ENCODE assay signal across 8 mouse cellular contexts in the genomic region with DNA sequence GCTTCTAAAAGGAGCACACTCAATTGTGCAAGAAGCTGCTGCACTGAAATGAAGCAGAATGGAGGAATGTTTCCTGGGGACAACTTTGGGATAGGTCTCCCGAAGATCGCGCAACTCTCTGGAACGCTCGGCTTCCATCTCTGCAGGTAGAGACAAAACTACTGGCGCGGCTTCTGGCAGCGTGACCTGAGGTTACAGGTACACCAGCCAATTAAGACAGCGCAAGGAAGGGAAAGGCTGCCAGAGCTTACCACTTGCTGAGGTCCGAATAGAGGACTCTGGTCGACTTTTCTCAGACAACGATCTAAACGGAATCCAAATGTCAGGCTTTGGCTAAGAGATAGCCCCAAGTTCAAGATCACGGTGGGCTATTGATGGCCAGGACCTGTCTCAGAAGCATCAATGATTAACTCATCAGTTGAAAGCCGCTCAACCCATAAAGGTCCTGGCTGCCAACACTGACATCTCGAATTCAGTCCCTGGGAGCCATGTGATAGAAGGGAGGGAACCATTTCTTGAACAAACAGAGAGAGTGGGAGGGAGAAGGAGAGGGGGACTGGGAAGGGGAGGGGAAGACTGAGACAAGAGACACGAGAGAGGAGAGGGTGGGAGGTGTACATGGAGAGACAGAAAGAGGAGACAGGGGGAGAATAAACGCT. TPM values are rescaled to one million over a fixed set of nuclear protein-coding genes. Genes with fewer than 3 reads are reported as not detected.
DNase-seq lines count a peak whose midpoint lies in the region; ATAC-seq and TF ChIP-seq lines count a peak whose summit lies in the region.

A gene (minus strand): TSS at position 360 of the 659 bp plus-strand sequence.

- peaks cover 14% of the 10 kb centered on the region; the same call in 1 of the 2 replicates for H3K4me1 ChIP-seq in intestine, embryonic 15.5 days (replicated peaks)
- H3K4me1 ChIP-seq in olfactory bulb, adult 2 months (ENCODE audit: control insufficient read depth, insufficient read depth, low read length), result peaks cover 5% of the 10 kb centered on the region

- H3K9me3 ChIP-seq in intestine, embryonic 15.5 days, result no peaks in the 10 kb centered on the region

- ATAC-seq in intestine, embryonic 15.5 days, result peak; percentile 59

- WGBS in intestine, embryonic 15.5 days, result 3% methylated on average over 18 of the region's 18 CpGs
- WGBS in olfactory bulb, adult 2 months, result 2% methylated on average over 18 of the region's 18 CpGs

- H3K9ac ChIP-seq in intestine, embryonic 15.5 days, result peak within 1 kb of the TSS; percentile 95

- H3K27ac ChIP-seq in intestine, embryonic 15.5 days, result peak within 1 kb of the TSS; percentile 94
- H3K27ac ChIP-seq in olfactory bulb, adult 2 months (ENCODE audit: insufficient read depth, low read depth, low read length), result peak within 1 kb of the TSS; percentile 57

- H3K36me3 ChIP-seq in intestine, embryonic 15.5 days, result peaks cover under 1% of the 10 kb centered on the region; the same call in 1 of the 2 replicates

- peak within 1 kb of the TSS; percentile 78 for H3K4me2 ChIP-seq in intestine, embryonic 15.5 days (replicated peaks)

- no peak for TF ChIP-seq CTCF in olfactory bulb, adult 2 months (IDR thresholded peaks at IDR 0.05; ENCODE audit: insufficient read depth, low read depth, low read length)

- peak; percentile 25 to 33 for DNase-seq in spleen, postnatal 10 days (ENCODE audit: low spot score in 2 of 2)
- no peak for DNase-seq in spleen, postnatal 14 days (ENCODE audit: low spot score in 2 of 2)
- DNase-seq in brain, adult 2 months (ENCODE audit: low read depth, low spot score), result peak; percentile 73
- no peak for DNase-seq in gastrocnemius, postnatal 25 days
- peak; percentile 26 for DNase-seq in liver
- DNase-seq in ovary, postnatal 36 days (ENCODE audit: low spot score), result no peak

- H3K4me3 ChIP-seq in intestine, embryonic 15.5 days (replicated peaks), result peak within 1 kb of the TSS; percentile 96
- peak within 1 kb of the TSS; percentile 75 for H3K4me3 ChIP-seq in olfactory bulb, adult 2 months (ENCODE audit: insufficient read depth, low read depth, low read length)

- TF ChIP-seq POLR2A in olfactory bulb, adult 2 months (IDR thresholded peaks at IDR 0.05; ENCODE audit: insufficient read depth, low read depth, low read length), result no peak

- H3K27me3 ChIP-seq in intestine, embryonic 15.5 days (replicated peaks), result no peaks in the 10 kb centered on the region

RNA-seq across cellular contexts. Expression of the gene that starts here (rescaled TPM):
- total RNA-seq in gastrocnemius, postnatal 25 days (2021), result 100 to 1,000 TPM; 122 to 125 TPM
- 361 and 402 TPM in 2 replicates for polyA plus RNA-seq in intestine, embryonic 15.5 days (2015; fragmentation: Nextera tagmentation; extraction: Ambion mirVana)
- polyA plus RNA-seq in olfactory bulb, adult 2 months (2012; ENCODE audit: insufficient read depth, insufficient read length, low replicate concordance, missing spikeins), result not detected in 2 replicates

Comparison
In these comparisons a context has a peak if more than half of its experiments do, and no peak if none do; other contexts are left out.
1. RNA of the gene that starts here (polyA plus RNA-seq): 361 to 402 TPM in intestine, embryonic 15.5 days; not detected in olfactory bulb, adult 2 months; every median in the first group is over 100 times any median in the second.
2. DNase-seq: peak in spleen, postnatal 10 days (2 of 2), brain, adult 2 months (single experiment) and liver (single experiment); none in spleen, postnatal 14 days (0 of 2), gastrocnemius, postnatal 25 days (single experiment) and ovary, postnatal 36 days (single experiment).